Mouse (Mus musculus) neutrophil, adult 65 days (primary cell): Measurements from ENCODE around the gene Rerg. TPM values are rescaled to one million over a fixed set of nuclear protein-coding genes. Genes with fewer than 3 reads are reported as not detected.

Experiments used
- total RNA-seq: library from RNA; stranded (reverse); gene quantifications from 2 replicates; pipeline ENCODE4 v1.2.4, GENCODE M21; 2023

Gene Rerg
- 0.16 TPM in 1 of 2 replicates, not detected in the other for total RNA-seq

DNA sequence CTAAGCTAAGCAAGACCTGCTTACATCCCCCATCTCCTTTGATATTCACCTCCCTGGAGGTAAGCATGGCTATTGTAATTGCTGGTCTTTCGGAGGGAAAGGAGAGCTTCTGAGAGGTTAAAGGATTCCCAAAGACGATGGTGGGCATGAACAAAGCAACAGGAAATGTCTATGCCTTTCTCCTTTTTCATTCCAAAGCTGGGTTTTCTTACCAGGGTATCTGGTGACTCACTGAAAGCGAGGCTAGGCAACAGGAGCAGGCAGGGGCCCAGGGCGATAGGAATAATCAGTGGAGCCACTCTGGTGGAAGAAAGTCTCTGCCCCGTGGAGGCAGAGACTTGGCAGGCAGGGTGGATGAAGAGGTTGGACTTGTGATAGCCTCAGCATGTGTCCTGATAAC, at the start of gene Rerg:
Gene Rerg (minus strand): TSS at position 272 of the 400 bp plus-strand sequence.

Other genes with a start within 250 kb of the Rerg start
- gene Erp27, start 248.3 kb downstream of the Rerg start, total RNA-seq, result 2.9 and 6.6 TPM in 2 replicates
- 0.16 TPM in 1 of 2 replicates, not detected in the other for gene Pde6h, start 246.7 kb downstream of the Rerg start, total RNA-seq
- 1,661 and 2,140 TPM in 2 replicates for gene Arhgdib, start 228.6 kb downstream of the Rerg start, total RNA-seq
- gene Ptpro, start 81.8 kb upstream of the Rerg start, total RNA-seq, result 47.6 and 53.1 TPM in 2 replicates